Mouse (Mus musculus) left cerebral cortex, adult 11 months (tissue): ENCODE measurements around the gene Eef1a1.
A peak's percentile ranks its signal among the peaks of the same experiment; 100 is the strongest.
"Not testable (repeated sequence)": the region's sequence is repeated elsewhere in the genome, so short reads cannot be mapped to it uniquely, and the experiment has no call there.

ENCODE experiments used
- DNase-seq: peaks from one replicate; pipeline ENCODE4 v3.0.0; 2022; ENCODE audit warnings: low spot score

The Eef1a1 gene

DNA sequence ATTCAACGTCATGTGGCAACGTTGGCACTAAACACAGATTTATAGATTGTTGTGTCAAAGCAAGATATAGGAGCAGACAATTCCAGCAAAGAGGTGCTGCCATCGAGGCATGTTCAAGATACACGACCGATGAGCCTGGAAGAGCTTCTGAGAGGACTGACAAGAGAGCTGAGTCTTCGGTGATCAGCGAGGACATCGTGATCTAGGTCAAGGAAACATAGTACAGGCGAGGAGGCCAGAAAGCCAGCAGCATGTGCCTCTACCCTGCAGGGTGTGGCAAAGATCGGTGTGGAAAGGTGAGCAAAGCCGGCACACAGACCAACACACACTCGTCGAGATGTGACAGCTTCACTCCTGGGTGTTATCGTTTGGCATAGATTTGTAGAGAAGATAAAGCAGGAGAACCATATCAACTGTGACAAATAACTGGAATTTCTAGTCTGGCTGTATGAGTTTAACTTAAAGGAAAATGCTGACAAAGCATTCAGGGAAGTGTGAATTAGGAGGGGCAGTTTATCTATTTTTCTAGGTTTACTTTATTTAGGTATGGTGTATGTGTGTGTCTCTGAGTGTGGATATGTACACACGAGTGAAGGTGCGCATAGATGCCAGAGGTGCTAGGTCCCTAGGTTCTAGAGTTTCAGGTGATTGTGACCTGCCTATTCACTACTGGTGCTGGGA, 19.3 kb upstream of the Eef1a1 start:
- DNase-seq: no peak

DNA sequence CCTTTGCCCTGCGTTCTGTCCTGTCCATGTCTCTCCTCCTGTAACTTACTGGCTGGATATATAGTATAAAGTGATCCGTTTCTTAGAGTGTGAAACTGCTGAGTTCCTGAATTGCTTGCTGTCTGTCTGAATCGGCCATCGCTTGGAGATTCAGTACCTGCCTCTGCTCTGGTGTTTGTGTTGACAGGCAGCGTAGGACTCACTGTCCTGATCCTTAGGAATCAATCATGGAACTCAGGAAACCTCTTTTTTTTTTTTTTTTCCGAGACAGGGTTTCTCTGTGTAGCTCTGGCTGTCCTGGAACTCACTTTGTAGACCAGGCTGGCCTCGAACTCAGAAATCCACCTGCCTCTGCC, 17.7 kb upstream of the Eef1a1 start:
- no peak for DNase-seq

DNA sequence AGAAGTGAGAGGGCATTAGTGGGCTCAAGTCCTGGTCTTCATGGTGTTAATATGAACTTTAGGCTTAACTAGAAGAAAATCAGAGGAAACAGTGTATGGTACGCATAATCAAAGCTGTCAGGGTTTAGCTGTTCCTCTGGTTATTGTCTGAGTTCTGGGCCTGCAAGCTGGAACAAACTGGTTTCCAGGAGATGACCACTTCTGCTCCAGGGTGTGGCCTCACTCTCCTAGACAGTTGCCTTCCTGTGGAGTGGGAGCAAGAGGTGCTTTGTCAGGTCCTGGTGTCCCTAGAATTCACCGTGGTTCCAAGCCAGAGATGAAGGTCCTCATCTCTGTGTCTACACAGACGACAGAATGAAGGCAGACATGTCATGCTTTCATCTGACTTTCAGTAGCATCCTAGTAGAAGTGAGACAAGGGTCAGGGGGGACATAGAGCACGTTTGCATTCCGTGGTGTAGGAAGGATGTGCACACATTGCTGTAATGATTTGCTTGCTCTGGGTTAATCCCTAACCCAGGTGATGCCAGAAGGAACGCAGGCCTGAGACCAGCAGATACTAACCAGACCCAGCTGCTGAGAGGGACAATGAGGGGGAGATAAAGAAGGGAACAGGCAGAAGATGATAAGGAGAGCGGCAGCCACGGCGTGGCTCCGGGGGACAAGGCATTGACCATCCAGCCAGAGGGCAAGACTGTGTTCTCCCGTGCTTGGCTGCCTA, 17.2 kb upstream of the Eef1a1 start:
- no peak for DNase-seq

DNA sequence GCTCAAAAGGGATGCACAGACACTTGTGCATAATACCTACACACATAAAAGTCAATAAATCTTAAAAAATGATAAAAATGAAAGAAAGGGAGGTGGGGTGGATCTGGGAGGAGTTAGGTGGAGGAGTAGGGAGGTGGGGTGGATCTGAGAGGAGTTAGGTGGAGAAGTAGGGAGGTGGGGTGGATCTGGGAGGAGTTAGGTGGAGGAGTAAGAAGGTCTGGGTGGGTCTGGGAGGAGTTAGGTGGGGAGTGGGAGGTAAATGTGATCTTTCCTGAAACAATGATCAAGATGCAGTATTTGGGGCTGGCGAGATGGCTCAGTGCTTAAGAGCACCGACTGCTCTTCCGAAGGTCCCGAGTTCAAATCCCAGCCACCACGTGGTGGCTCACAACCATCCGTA, 16.3 kb upstream of the Eef1a1 start:
- no peak for DNase-seq

DNA sequence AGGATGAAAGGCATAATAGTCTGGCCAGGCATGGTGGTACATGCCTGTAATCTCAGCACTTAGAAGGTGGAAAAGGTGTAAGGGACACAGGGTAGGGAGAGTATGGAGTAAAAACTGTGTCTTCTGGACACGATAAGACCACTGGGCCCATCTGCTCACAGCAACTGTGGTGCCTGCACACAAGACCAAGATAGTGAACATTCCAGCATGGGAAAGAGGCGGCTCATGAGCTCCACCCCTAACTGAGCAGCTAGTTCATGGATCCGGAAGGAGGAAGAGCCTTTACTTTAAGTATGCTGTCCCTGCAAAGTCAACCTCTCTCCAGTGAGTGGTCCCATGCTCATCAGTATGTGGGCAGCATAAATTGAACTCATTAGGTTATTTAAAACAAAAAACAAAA, 15.7 kb upstream of the Eef1a1 start:
- DNase-seq: no peak

DNA sequence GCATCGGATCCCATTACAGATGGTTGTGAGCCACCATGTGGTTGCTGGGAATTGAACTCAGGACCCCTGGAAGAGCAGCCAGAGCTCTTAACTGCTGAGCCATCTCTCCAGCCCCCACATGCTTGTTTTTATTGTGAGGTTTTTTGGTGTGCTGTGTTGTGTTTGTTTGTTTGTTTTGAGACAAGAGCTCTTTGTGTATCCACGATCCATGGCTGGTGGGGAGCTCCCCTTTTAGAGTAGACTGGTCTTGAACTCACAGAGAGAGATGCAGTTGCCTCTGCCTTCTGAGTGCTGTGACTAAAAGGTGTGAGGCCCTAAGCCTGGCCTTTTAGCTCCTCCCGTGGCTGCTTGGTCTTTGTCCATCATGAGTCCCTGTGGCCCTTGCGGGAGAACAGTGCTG, 15.2 kb upstream of the Eef1a1 start:
- no peak for DNase-seq

DNA sequence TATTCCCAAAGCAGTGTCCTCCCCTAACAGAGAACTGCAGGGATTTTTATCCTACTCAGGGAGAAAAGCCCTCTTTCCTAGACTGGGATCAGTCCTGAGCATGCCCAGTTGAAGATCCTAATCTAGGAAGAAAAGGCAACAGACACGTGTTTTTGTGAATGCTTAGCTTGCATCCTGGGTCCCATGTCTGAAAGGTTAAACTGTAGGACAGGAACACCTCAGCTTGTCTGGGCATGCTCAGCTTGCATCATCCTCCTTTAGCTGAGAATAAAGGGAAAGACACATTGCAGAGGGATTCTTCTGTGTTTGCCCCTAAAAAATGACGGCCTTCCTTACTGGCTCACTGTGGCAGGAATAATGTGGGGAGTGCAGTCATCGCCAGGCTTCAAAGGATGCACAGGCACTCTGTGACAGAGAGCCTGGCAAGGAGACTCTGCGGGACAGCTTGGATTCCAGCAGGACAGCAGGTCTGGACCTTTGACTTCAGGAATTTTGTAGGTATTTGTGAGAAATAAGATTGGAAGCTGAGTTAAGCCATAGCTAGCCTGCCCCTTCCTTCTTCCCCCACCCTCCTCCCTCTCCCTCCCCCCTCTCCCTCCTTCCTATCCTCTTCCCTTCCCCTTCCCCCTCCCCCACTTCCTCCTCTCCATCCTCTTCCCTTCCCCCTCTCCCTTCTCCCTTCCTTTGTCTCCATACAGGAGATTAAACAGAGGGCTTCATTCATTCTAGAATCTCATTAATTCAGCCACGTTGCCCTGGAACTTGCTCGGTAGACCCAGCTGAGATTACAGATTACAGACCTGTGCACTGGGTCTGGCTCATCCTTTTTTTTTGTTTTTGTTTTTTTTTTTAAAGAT, 14.5 kb upstream of the Eef1a1 start:
- DNase-seq: no peak

DNA sequence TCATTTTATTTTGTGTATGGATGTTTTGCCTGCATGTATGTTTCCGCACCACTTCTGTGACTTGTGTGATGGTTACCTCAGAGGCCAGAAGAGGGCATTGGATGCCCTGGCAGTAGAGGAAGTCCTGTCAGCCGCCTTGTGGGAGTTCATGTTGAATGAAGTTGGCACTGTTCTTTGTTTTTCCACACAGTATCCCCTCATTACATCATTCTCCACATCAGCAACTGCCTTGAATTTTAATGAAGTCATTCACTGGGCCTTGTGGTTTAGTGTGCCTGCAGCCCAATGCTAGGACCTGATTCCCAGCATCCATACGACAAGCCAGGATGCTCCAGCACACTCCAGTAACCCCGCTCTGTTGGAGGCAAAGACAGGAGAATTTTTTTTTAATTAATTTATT, 12.3 kb upstream of the Eef1a1 start:
- DNase-seq: no peak

DNA sequence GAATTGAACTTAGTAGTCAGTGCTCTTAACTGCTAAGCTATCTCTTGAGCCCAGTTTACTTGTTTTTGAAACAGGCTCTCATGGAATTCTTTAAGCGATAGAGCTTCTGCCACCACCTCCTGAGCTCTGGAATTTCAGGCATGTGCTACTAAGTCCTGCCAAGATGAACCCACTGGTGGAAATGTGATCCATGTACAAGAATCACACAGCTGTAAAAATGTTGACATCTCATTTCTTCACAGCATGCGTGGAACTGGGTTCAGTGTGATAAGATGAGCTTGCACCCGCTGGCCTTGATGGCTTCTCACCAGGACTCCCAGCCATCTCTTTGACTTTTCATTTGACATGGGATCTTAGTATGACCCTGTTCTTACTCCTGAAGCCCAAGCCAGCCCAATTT, 11.4 kb upstream of the Eef1a1 start:
- no peak for DNase-seq

DNA sequence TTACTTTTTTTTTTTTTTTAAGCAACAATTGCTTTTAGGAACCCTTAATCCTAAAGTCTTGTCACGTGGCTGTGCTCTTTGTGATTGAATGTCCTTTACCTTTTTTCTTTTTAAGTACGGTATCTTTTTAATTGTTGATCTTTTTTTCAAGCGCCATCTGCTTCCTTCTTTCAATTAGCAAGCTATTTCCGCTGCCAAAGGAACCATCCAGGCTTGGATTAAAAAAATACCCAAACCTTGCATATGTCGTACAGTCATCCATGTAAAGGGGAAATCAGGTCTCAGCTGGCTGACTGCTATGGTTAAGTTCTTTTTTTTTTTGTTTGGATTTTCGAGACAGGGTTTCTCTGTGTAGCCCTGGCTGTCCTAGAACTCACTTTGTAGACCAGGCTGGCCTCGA, 4.2 kb upstream of the Eef1a1 start:
- no peak for DNase-seq

DNA sequence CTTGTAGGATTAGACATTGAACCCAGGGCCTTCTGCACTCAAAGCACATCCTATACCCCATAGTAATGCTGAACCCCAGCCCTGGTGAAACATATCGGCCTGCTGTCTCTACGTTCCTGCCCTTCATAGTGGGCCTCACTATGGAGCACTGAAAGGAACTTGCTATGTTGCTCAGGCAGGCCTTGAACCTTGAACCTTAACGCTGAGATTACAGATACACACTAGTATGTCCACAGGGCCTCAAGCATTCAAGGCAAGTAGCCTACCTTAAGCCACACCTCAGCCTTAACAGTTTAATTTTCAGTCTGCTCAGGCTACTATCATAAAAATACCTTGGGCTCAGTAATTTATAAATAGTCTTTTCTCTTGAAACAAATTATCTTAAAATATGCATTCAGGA, 3.3 kb upstream of the Eef1a1 start:
- no peak for DNase-seq

DNA sequence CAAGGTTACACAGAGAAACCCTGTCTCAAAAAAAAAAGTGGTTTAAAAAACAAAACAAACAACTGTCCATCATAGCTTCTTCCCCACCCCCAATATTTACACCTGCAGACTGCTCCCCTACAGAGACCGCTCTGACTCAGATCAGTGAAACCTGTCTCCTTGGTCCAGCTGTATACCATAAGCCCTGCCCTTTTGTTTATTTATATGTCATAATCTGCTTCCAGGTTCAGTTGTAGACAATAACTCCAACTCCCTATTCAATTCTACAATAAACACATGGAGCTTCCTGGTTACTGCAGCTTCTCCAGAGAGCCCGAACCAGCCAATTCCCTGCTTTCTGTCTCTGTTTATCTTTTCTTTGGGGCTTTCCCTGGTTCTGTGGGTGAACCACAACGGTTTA, 2.2 kb upstream of the Eef1a1 start:
- DNase-seq: no peak

DNA sequence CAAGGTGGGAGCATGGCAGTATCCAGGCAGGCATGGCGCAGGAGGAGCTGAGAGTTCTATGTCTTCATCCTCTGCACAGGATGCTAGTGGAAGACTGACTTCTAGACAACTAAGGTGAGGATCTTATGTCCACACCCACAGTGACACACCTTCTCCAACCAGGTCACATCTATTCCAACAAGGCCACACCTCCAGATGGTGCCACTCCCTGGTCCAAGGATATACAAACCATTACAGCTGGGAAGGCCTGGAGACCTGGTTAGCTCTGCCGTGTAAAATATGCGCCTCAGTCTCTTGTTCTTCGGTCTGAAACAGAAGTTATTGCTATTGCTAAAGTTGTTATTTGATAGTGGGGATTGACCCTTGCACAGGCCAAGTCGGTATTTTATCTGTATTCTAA, 930 bp downstream of the Eef1a1 start:
- DNase-seq: not testable (repeated sequence)

DNA sequence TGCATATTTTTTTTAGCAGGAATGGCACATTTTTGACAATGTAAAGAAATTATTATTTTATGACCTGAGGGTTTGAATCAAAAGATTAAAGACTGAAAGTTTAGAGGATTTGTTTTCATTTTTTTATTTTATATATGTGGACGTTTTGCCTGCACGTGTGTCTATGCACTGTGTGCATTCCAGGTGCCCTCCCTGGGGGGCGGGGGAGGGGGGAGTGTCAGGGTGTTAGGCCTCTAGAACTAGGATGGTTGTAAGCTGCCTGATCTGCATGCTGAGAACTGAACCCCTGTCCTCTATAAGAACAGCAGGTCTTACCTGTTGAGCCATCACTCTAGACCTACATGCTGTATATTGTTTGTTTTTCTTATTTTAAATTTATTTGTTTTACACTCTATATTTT, 4.3 kb downstream of the Eef1a1 start:
- DNase-seq: no peak

DNA sequence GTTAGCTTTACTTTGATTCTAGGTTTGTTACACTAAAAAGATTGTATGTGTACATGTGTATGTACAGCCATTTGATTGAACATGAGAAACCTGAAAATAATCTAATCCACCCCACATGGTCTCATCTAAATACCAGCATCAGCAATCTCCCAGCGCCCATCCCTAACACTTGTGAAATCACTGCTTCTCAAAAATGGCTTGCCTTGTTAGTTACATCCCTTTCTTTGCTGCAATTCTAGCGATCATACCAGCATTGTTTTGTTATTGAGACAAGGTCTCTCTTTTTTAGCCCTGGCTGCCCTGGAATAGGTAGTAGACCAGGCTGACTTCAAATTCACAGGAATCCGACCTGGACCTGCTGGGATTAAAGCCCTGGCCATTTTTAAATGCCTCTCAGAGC, 6.6 kb downstream of the Eef1a1 start:
- no peak for DNase-seq

DNA sequence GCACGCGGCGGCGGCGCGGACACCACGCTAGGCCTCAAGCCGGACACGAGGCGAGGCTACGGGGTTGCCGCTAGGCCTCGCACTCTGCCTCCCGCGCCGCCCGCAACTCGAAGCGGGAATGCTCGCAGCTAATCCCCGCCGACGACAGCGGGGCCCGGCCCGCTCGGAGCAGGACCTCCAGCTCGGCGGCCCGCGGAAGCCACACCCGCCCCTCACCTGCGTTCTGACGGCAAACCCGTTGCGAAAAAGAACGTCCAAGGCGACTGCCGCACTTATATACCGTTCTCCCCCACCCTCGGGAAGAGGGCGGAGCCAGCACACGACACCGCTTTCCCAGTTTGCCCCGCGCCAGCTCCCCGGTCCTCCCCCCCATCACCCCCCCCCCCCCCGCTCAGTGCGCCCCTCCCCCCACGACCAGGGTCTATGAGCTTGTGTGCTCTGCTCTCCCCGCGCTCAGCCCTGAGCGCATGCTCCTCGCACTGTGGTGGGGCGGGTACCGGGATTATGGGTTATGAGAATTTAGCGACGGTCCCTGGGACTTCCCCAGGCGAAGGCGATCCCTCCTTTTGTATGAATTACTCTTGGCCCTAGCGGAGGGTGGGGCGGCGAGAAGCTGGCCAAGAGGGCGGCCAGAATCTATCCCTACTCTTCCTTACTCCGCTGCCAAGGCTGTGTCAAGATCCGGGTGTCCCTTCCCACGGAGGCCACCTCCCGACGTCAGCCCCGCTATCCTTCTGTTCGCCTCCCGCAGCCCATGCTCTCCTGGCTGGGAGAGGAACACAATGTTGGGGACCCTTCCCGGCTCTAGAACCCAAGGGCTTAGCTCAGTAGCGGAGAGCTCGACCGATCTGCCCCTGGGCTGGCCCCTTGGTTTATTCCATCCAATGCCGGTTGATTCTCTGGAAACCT, 7.3 kb downstream of the Eef1a1 start:
- peak; percentile 92 for DNase-seq

DNA sequence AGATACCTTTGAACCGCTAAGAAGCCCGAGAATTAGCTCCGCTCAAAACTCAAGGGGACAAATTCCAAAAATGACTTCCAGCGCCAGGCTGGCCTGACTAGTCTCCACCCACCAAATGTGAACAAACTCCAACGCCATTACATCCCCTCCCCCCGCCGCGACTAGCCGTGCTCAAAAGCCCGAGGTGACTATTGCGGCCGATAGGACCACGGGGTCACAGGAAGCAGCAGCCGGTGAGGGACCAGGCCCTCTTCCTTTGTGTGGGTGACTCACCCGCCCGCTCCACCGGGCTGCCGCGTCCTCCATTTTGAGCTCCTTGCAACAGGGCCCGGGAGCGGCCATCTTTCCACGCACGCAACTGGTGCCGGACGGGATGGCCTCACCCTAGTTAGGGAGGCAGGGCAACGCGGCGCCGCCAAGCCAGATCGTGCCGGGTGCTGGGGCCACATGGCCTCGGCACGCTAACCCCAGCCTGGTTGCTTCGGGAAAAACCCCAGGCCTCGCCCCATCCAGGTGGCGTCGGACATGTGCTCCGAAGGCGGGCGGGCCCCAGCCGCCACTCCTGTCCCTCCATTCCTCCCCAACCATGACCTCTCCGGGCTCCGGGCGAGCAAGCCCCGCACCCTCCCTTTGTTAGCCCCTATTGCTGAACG, 8.1 kb downstream of the Eef1a1 start:
- peak; percentile 67 for DNase-seq

DNA sequence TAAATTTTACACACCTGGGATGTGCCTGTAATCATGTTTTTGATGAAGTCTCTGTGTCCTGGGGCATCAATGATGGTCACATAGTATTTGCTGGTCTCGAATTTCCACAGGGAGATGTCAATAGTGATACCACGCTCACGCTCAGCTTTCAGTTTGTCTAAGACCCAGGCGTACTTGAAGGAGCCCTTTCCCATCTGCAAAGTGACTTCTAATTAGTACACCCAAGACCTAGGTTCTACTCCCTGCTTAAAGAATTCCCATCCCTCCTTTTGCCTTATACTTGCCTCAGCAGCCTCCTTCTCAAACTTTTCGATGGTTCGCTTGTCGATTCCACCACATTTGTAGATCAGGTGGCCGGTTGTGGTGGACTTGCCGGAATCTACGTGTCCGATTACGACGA, 8.7 kb downstream of the Eef1a1 start:
- DNase-seq: not testable (repeated sequence)

DNA sequence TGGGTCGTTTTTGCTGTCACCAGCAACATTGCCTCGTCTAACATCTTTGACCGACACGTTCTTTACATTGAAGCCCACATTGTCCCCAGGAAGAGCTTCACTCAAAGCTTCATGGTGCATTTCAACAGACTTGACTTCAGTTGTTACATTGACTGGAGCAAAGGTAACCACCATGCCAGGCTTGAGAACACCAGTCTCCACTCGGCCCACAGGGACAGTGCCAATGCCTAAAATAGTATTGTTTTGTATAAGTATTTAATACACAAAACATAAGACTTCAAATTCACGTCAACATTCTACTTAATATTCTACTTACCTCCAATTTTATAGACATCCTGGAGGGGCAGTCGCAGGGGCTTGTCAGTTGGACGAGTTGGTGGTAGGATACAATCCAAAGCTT, 9.6 kb downstream of the Eef1a1 start:
- not testable (repeated sequence) for DNase-seq

DNA sequence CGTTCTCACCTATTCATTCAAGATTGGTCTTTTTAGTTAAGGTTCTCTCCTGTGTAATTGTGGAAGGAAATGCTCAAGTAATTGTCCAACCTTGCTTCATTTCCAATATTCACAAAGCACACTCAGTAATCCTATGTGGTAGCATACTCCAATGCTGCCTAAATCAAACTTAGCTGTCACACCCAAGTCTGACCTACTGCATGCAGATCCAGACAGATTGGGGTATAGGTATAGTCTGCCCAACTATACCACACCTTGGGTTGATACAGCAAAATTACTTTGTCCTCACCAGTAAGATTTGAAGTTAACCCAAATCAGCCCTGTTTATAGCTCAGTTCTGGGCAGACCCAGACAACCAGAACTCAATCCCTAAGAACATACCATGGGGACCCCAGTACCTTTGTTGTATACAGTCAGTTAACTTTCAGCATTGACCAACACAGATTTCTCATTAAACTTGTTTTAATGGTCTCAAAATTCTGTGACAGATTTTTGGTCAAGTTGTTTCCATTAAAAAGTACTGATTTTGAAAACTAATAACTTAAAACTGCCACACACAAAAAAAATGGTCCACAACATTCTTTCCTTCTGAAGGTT, 10.8 kb downstream of the Eef1a1 start:
- not testable (repeated sequence) for DNase-seq

DNA sequence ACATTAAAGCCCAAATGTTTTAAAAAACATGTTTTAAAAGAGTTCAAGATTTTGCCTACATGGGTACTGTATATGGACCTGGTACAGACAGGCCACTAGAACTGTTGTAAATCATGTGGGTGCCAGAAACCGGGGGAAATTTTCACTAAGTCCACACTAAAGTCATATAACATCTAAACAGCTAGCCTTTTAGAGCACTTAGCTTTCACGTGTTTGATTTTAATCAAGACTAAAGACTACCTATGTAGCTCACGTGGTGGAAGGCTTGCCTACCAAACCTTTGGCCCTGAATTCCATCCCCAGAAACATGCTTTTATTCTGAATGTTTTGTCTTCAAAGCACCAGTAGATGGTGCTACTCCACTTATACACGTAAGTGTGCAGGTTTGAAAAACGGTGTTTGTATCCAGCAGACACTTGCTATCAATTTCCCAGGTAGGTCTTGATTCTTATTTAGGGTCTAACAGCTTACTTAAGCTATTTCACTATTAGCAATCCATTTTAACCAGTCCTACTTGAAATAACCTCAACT, 11.9 kb downstream of the Eef1a1 start:
- no peak for DNase-seq
